Comparison of ENCODE assay signal across 10 mouse cellular contexts in the genomic region with DNA sequence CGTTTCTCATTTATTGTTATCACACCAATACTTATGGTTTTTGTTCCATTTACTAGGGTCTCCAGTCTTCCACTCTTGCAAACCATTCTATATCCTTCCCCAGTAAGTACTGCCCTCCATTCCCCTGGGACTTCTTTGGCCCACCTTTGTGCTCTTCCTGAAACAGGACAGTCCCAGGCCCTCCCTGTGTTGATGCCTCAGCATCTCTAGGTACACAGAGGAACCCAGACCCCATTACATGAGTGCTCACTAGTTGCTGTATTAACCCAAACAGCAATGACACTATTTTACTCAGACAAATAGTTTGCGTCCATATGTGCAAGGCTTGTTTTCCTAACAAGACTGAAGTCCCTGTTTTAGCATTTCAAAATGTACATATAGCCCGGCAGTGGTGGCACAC. TPM values are rescaled to one million over a fixed set of nuclear protein-coding genes. Genes with fewer than 3 reads are reported as not detected.
DNase-seq lines count a peak whose midpoint lies in the region; ATAC-seq and TF ChIP-seq lines count a peak whose summit lies in the region.
"Had no signal": no experiment of that assay in that cellular context is flagged by ENCODE, and none has a peak within 500 bp of the region (broad histone marks: within the 10 kb centered on the region; RNA-seq: fewer than 3 reads in every experiment).

No protein-coding gene starts in this region.

- no peaks in the 10 kb centered on the region for H3K9me3 ChIP-seq in lung, embryonic 16.5 days (ENCODE audit: control insufficient read depth, low read length)
- no peaks in the 10 kb centered on the region for H3K9me3 ChIP-seq in lung, postnatal 0 days (ENCODE audit: low read length)
- no peaks in the 10 kb centered on the region for H3K9me3 ChIP-seq in hindbrain, postnatal 0 days (ENCODE audit: low read length)

- peaks cover 50% of the 10 kb centered on the region for H3K79me2 ChIP-seq in myocyte (ENCODE audit: control insufficient read depth, insufficient read depth)

- H3K27me3 ChIP-seq in lung, embryonic 16.5 days (ENCODE audit: control insufficient read depth, insufficient read depth, low read depth, low read length): no peaks in the 10 kb centered on the region
- no peaks in the 10 kb centered on the region for H3K27me3 ChIP-seq in lung, postnatal 0 days (replicated peaks; ENCODE audit: insufficient read depth, low read length)
- H3K27me3 ChIP-seq in hindbrain, postnatal 0 days (ENCODE audit: insufficient read depth, low read length): no peaks in the 10 kb centered on the region
- H3K27me3 ChIP-seq in myocyte (ENCODE audit: control insufficient read depth, insufficient read depth, insufficient read length): no peaks in the 10 kb centered on the region

- H3K27ac ChIP-seq in lung, embryonic 16.5 days (ENCODE audit: low read length): no peak overlapping the region
- no peak overlapping the region for H3K27ac ChIP-seq in lung, postnatal 0 days (ENCODE audit: low read length)
- no peak overlapping the region for H3K27ac ChIP-seq in hindbrain, postnatal 0 days

- H3K4me3 ChIP-seq in lung, embryonic 16.5 days (ENCODE audit: low read length): no peak overlapping the region
- no peak overlapping the region for H3K4me3 ChIP-seq in lung, postnatal 0 days (ENCODE audit: low read depth, low read length)
- no peak overlapping the region for H3K4me3 ChIP-seq in hindbrain, postnatal 0 days (ENCODE audit: low read length)
- H3K4me3 ChIP-seq in myocyte: peak overlapping the region; percentile 36

- H3K4me1 ChIP-seq in lung, embryonic 16.5 days (replicated peaks; ENCODE audit: control insufficient read depth, insufficient read depth, low read length): peaks cover 7% of the 10 kb centered on the region
- peaks cover 3% of the 10 kb centered on the region for H3K4me1 ChIP-seq in lung, postnatal 0 days (ENCODE audit: insufficient read depth, low read depth, low read length)
- H3K4me1 ChIP-seq in hindbrain, postnatal 0 days (ENCODE audit: insufficient read depth, low read length): peaks cover 7% of the 10 kb centered on the region; the same call in 1 of the 2 replicates

- ATAC-seq in lung, embryonic 16.5 days (ENCODE audit: low read depth): no peak
- no peak for ATAC-seq in lung, postnatal 0 days
- no peak for ATAC-seq in hindbrain, postnatal 0 days

- no peak for TF ChIP-seq EP300 in lung, postnatal 0 days (IDR thresholded peaks at IDR 0.05)

- 78% methylated on average over 3 of the region's 3 CpGs for WGBS in lung, embryonic 16.5 days
- WGBS in lung, postnatal 0 days: 69% methylated on average over 3 of the region's 3 CpGs
- WGBS in hindbrain, postnatal 0 days: 90% methylated on average over 3 of the region's 3 CpGs

- intact Hi-C loops in left cerebral cortex, postnatal 25 days (cut with DNase I): no loop called here

- no peaks in the 10 kb centered on the region for H3K36me3 ChIP-seq in lung, embryonic 16.5 days (ENCODE audit: control insufficient read depth, insufficient read depth, low read length)
- H3K36me3 ChIP-seq in lung, postnatal 0 days (ENCODE audit: insufficient read depth, low read length): no peaks in the 10 kb centered on the region
- H3K36me3 ChIP-seq in hindbrain, postnatal 0 days (ENCODE audit: insufficient read depth, low read length): no peaks in the 10 kb centered on the region
- H3K36me3 ChIP-seq in myocyte (ENCODE audit: control insufficient read depth, insufficient read depth): no peaks in the 10 kb centered on the region

- peak; percentile 60 for DNase-seq in heart, adult 11 months
- DNase-seq in heart, adult 18-20 months: no peak
- DNase-seq in lung, postnatal 0 days (ENCODE audit: low spot score): no peak
- no peak for DNase-seq in hindbrain, postnatal 0 days (ENCODE audit: low spot score)
- no peak for DNase-seq in left cerebral cortex, postnatal 25 days (ENCODE audit: low spot score in 2 of 2)
- DNase-seq in ovary, adult 18-20 months (ENCODE audit: low spot score): no peak
- DNase-seq: B cell, adult 2 months; lung, postnatal 14 days had no signal

- no peak overlapping the region for H3ac ChIP-seq in myocyte (ENCODE audit: control insufficient read depth, insufficient read length)

- H3K4me2 ChIP-seq in lung, embryonic 16.5 days (ENCODE audit: low read depth, low read length): peak overlapping the region; percentile 90
- H3K4me2 ChIP-seq in lung, postnatal 0 days (replicated peaks; ENCODE audit: low read depth, low read length): no peak overlapping the region; the same call in 1 of the 2 replicates
- peak overlapping the region; percentile 86 for H3K4me2 ChIP-seq in hindbrain, postnatal 0 days (ENCODE audit: low read depth, low read length)
- peak overlapping the region; percentile 99 for H3K4me2 ChIP-seq in myocyte (ENCODE audit: low read depth)

- TF ChIP-seq POLR2A in myocyte (IDR thresholded peaks at IDR 0.05; ENCODE audit: insufficient read length, low read depth): no peak

- H3K9ac ChIP-seq in lung, embryonic 16.5 days (ENCODE audit: low read length): no peak overlapping the region
- H3K9ac ChIP-seq in lung, postnatal 0 days (replicated peaks; ENCODE audit: low read depth): no peak overlapping the region
- H3K9ac ChIP-seq in hindbrain, postnatal 0 days (replicated peaks; ENCODE audit: low read length): no peak overlapping the region

- no peak for TF ChIP-seq CTCF in lung, postnatal 0 days (IDR thresholded peaks at IDR 0.05)
- no peak for TF ChIP-seq CTCF in hindbrain, postnatal 0 days (IDR thresholded peaks at IDR 0.05; ENCODE audit: low read depth)

TF ChIP-seq in myocyte, 11 proteins besides CTCF, POLR2A, EP300 and RAD21:
- no peak for TF ChIP-seq REST (IDR thresholded peaks at IDR 0.05; ENCODE audit: insufficient read depth, insufficient read length)

RNA-seq across cellular contexts. Expression of gene Dnajc21, which starts 1.6 kb away (rescaled TPM):
- total RNA-seq in heart, adult 18-20 months (2021): 10 to 100 TPM; 34.6 to 36.6 TPM
- polyA plus RNA-seq in lung, embryonic 16.5 days (2015; fragmentation: Nextera tagmentation; extraction: Ambion mirVana): 6.9 and 7.7 TPM in 2 replicates
- 10.0 and 11.8 TPM in 2 replicates for polyA plus RNA-seq in lung, postnatal 0 days (2015; fragmentation: Nextera tagmentation; extraction: Ambion mirVana)
- total RNA-seq in hindbrain, postnatal 0 days (2014; rRNA removed): 5.3 and 8.0 TPM in 2 replicates
- 14.5 and 15.2 TPM in 2 replicates for polyA plus RNA-seq in hindbrain, postnatal 0 days (2015; fragmentation: Nextera tagmentation; extraction: Ambion mirVana)
- 16.6 TPM for polyA plus RNA-seq in myocyte (2012; fragmentation: generic; extraction: Trizol)
- 10 to 100 TPM; 22.3 to 31.7 TPM for total RNA-seq in left cerebral cortex, postnatal 25 days (2021)

RNA-seq across cellular contexts. Expression of gene Brix1, which starts 17.0 kb away (rescaled TPM):
- total RNA-seq in heart, adult 18-20 months (2021): 10 to 100 TPM; 20.4 to 22.5 TPM
- polyA plus RNA-seq in lung, embryonic 16.5 days (2015; fragmentation: Nextera tagmentation; extraction: Ambion mirVana): 77.0 and 99.6 TPM in 2 replicates
- 52.3 and 64.6 TPM in 2 replicates for polyA plus RNA-seq in lung, postnatal 0 days (2015; fragmentation: Nextera tagmentation; extraction: Ambion mirVana)
- 4.8 and 10.0 TPM in 2 replicates for total RNA-seq in hindbrain, postnatal 0 days (2014; rRNA removed)
- 58.2 and 64.9 TPM in 2 replicates for polyA plus RNA-seq in hindbrain, postnatal 0 days (2015; fragmentation: Nextera tagmentation; extraction: Ambion mirVana)
- polyA plus RNA-seq in myocyte (2012; fragmentation: generic; extraction: Trizol): 23.4 TPM
- total RNA-seq in left cerebral cortex, postnatal 25 days (2021): 10 to 100 TPM; 20.8 to 21.8 TPM

RNA-seq across cellular contexts. Expression of gene Rad1, which starts 17.1 kb away (rescaled TPM):
- total RNA-seq in heart, adult 18-20 months (2021): 1 to 10 TPM; 7.7 to 10.0 TPM
- polyA plus RNA-seq in lung, embryonic 16.5 days (2015; fragmentation: Nextera tagmentation; extraction: Ambion mirVana): 29.6 and 31.6 TPM in 2 replicates
- polyA plus RNA-seq in lung, postnatal 0 days (2015; fragmentation: Nextera tagmentation; extraction: Ambion mirVana): 16.1 and 16.8 TPM in 2 replicates
- total RNA-seq in hindbrain, postnatal 0 days (2014; rRNA removed): 14.9 and 15.5 TPM in 2 replicates
- 19.7 and 23.0 TPM in 2 replicates for polyA plus RNA-seq in hindbrain, postnatal 0 days (2015; fragmentation: Nextera tagmentation; extraction: Ambion mirVana)
- polyA plus RNA-seq in myocyte (2012; fragmentation: generic; extraction: Trizol): 16.6 TPM
- 10 to 100 TPM; 12.8 to 13.1 TPM for total RNA-seq in left cerebral cortex, postnatal 25 days (2021)
